8 mouse cellular contexts compared by ENCODE assay signal in genomic region chr9:58038500-58039168, GRCm38 (mm10). TPM values are rescaled to one million over a fixed set of nuclear protein-coding genes. Genes with fewer than 3 reads are reported as not detected.
DNase-seq lines count a peak whose midpoint lies in the region; ATAC-seq lines count a peak whose summit lies in the region.

No protein-coding gene starts in this region.

- H3K9ac ChIP-seq in embryonic facial prominence, embryonic 11.5 days (replicated peaks; ENCODE audit: low read length), result peak overlapping the region; percentile 30; the same call in 1 of the 2 replicates
- no peak overlapping the region for H3K9ac ChIP-seq in kidney, embryonic 14.5 days (ENCODE audit: low read depth, low read length)
- H3K9ac ChIP-seq in liver, embryonic 11.5 days (ENCODE audit: low read depth, low read length), result no peak overlapping the region
- no peak overlapping the region for H3K9ac ChIP-seq in neural tube, embryonic 12.5 days
- no peak overlapping the region for H3K9ac ChIP-seq in stomach, embryonic 15.5 days

- H3K4me1 ChIP-seq in embryonic facial prominence, embryonic 11.5 days (ENCODE audit: control insufficient read depth, insufficient read depth, low read length), result peaks cover 11% of the 10 kb centered on the region
- peaks cover 12% of the 10 kb centered on the region for H3K4me1 ChIP-seq in kidney, embryonic 14.5 days (ENCODE audit: control insufficient read depth, insufficient read depth, low read length)
- H3K4me1 ChIP-seq in liver, embryonic 11.5 days (replicated peaks; ENCODE audit: control insufficient read depth, insufficient read depth, low read length), result no peaks in the 10 kb centered on the region
- peaks cover 45% of the 10 kb centered on the region for H3K4me1 ChIP-seq in neural tube, embryonic 12.5 days
- 0 out of 2 replicates have a peak, but pooled peaks cover 8% of the 10 kb centered on the region for H3K4me1 ChIP-seq in stomach, embryonic 15.5 days

- DNase-seq in 3134 (ENCODE audit: extremely low read depth, insufficient read length, low spot score), result peak; percentile 44
- DNase-seq in adrenal gland, adult 2 months, result peak; percentile 86
- peak; percentile 88 for DNase-seq in embryonic facial prominence, embryonic 11.5 days (ENCODE audit: low spot score)
- DNase-seq in heart, adult 8-10 months (ENCODE audit: low spot score), result peak; percentile 75
- peak; percentile 51 for DNase-seq in liver, embryonic 11.5 days (ENCODE audit: low spot score)

- ATAC-seq in embryonic facial prominence, embryonic 11.5 days (replicated peaks; ENCODE audit: insufficient number of reproducible peaks, low FRiP score, low TSS enrichment, low read depth), result peak; percentile 70
- ATAC-seq in kidney, embryonic 14.5 days (ENCODE audit: low FRiP score, low TSS enrichment), result peak; percentile 75
- ATAC-seq in liver, embryonic 11.5 days (replicated peaks; ENCODE audit: low FRiP score), result no peak; the same call in 1 of the 2 replicates
- ATAC-seq in neural tube, embryonic 12.5 days (ENCODE audit: low FRiP score, low read depth), result peak; percentile 44; the same call in 1 of the 2 replicates
- peak; percentile 70 for ATAC-seq in stomach, embryonic 15.5 days (ENCODE audit: insufficient read depth, low FRiP score, low read depth)

- WGBS in embryonic facial prominence, embryonic 11.5 days, result 26% methylated on average over 19 of the region's 19 CpGs
- WGBS in kidney, embryonic 14.5 days, result 25% methylated on average over 19 of the region's 19 CpGs
- 35% methylated on average over 19 of the region's 19 CpGs for WGBS in liver, embryonic 11.5 days
- WGBS in neural tube, embryonic 12.5 days, result 15% methylated on average over 19 of the region's 19 CpGs
- WGBS in stomach, embryonic 15.5 days, result 33% methylated on average over 19 of the region's 19 CpGs

- peaks cover 6% of the 10 kb centered on the region for H3K27me3 ChIP-seq in embryonic facial prominence, embryonic 11.5 days (ENCODE audit: control insufficient read depth, insufficient read depth, low read length)
- no peaks in the 10 kb centered on the region for H3K27me3 ChIP-seq in kidney, embryonic 14.5 days (ENCODE audit: control insufficient read depth, insufficient read depth, low read length)
- peaks cover 25% of the 10 kb centered on the region for H3K27me3 ChIP-seq in liver, embryonic 11.5 days (replicated peaks; ENCODE audit: control insufficient read depth, insufficient read depth, low read length)
- peaks cover 33% of the 10 kb centered on the region for H3K27me3 ChIP-seq in neural tube, embryonic 12.5 days (replicated peaks)
- H3K27me3 ChIP-seq in stomach, embryonic 15.5 days (replicated peaks), result 0 out of 2 replicates have a peak, but pooled peaks cover 12% of the 10 kb centered on the region

- no peak overlapping the region for H3K27ac ChIP-seq in embryonic facial prominence, embryonic 11.5 days (replicated peaks; ENCODE audit: low read depth, low read length)
- no peak overlapping the region for H3K27ac ChIP-seq in kidney, embryonic 14.5 days (ENCODE audit: low read depth, low read length)
- H3K27ac ChIP-seq in liver, embryonic 11.5 days (ENCODE audit: low read depth, low read length), result no peak overlapping the region
- no peak overlapping the region for H3K27ac ChIP-seq in neural tube, embryonic 12.5 days
- H3K27ac ChIP-seq in stomach, embryonic 15.5 days, result no peak overlapping the region

- no peak overlapping the region for H3K4me2 ChIP-seq in embryonic facial prominence, embryonic 11.5 days (ENCODE audit: low read depth, low read length)
- no peak overlapping the region for H3K4me2 ChIP-seq in kidney, embryonic 14.5 days (replicated peaks; ENCODE audit: low read depth, low read length)
- no peak overlapping the region for H3K4me2 ChIP-seq in liver, embryonic 11.5 days
- no peak overlapping the region for H3K4me2 ChIP-seq in neural tube, embryonic 12.5 days (replicated peaks)
- H3K4me2 ChIP-seq in stomach, embryonic 15.5 days, result no peak overlapping the region

- no peaks in the 10 kb centered on the region for H3K9me3 ChIP-seq in embryonic facial prominence, embryonic 11.5 days (replicated peaks; ENCODE audit: control insufficient read depth, low read length)
- no peaks in the 10 kb centered on the region for H3K9me3 ChIP-seq in kidney, embryonic 14.5 days (ENCODE audit: control insufficient read depth, low read length)
- no peaks in the 10 kb centered on the region for H3K9me3 ChIP-seq in liver, embryonic 11.5 days (ENCODE audit: control insufficient read depth, low read length)
- no peaks in the 10 kb centered on the region for H3K9me3 ChIP-seq in neural tube, embryonic 12.5 days
- no peaks in the 10 kb centered on the region for H3K9me3 ChIP-seq in stomach, embryonic 15.5 days

- no peaks in the 10 kb centered on the region for H3K36me3 ChIP-seq in embryonic facial prominence, embryonic 11.5 days (replicated peaks; ENCODE audit: control insufficient read depth, insufficient read depth, low read depth, low read length)
- H3K36me3 ChIP-seq in kidney, embryonic 14.5 days (ENCODE audit: control insufficient read depth, insufficient read depth, low read length), result no peaks in the 10 kb centered on the region
- H3K36me3 ChIP-seq in liver, embryonic 11.5 days (ENCODE audit: control insufficient read depth, insufficient read depth, low read length), result no peaks in the 10 kb centered on the region
- H3K36me3 ChIP-seq in neural tube, embryonic 12.5 days, result no peaks in the 10 kb centered on the region
- no peaks in the 10 kb centered on the region for H3K36me3 ChIP-seq in stomach, embryonic 15.5 days

- no peak overlapping the region for H3K4me3 ChIP-seq in embryonic facial prominence, embryonic 11.5 days (ENCODE audit: low read depth, low read length)
- no peak overlapping the region for H3K4me3 ChIP-seq in kidney, embryonic 14.5 days (ENCODE audit: low read length)
- no peak overlapping the region for H3K4me3 ChIP-seq in liver, embryonic 11.5 days (ENCODE audit: low read depth, low read length)
- H3K4me3 ChIP-seq in neural tube, embryonic 12.5 days, result no peak overlapping the region
- H3K4me3 ChIP-seq in stomach, embryonic 15.5 days (replicated peaks), result no peak overlapping the region

RNA-seq across cellular contexts. Expression of gene Stra6, which starts 25.0 kb away (rescaled TPM):
- 1 to 10 TPM; 1.5 to 1.8 TPM for total RNA-seq in adrenal gland, adult 2 months (2021)
- polyA plus RNA-seq in adrenal gland, adult 2 months (2012; rRNA removed), result 2.0 and 2.6 TPM in 2 replicates
- 38.0 and 44.8 TPM in 2 replicates for polyA plus RNA-seq in embryonic facial prominence, embryonic 11.5 days (2014; fragmentation: Nextera tagmentation; extraction: Ambion mirVana)
- total RNA-seq in heart, adult 8-10 months (2022), result 1 to 10 TPM in 1 of 4 experiments, under 1 TPM in 3; 0.50 to 1.5 (median 0.67) TPM
- polyA plus RNA-seq in kidney, embryonic 14.5 days (2014; fragmentation: Nextera tagmentation; extraction: Ambion mirVana), result 25.7 and 39.2 TPM in 2 replicates
- 5.9 and 7.2 TPM in 2 replicates for polyA plus RNA-seq in liver, embryonic 11.5 days (2014; fragmentation: Nextera tagmentation; extraction: Ambion mirVana)
- 40.5 and 46.6 TPM in 2 replicates for polyA plus RNA-seq in neural tube, embryonic 12.5 days (2016; fragmentation: Nextera tagmentation; extraction: Ambion mirVana)
- polyA plus RNA-seq in stomach, embryonic 15.5 days (2015; fragmentation: Nextera tagmentation; extraction: Ambion mirVana), result 1.8 and 3.3 TPM in 2 replicates

RNA-seq across cellular contexts. Expression of gene Cyp11a1, which starts 32.4 kb away (rescaled TPM):
- total RNA-seq in adrenal gland, adult 2 months (2021), result 1,000 to 10,000 TPM; 6,621 to 7,422 TPM
- polyA plus RNA-seq in adrenal gland, adult 2 months (2012; rRNA removed), result 1,463 and 1,873 TPM in 2 replicates
- polyA plus RNA-seq in embryonic facial prominence, embryonic 11.5 days (2014; fragmentation: Nextera tagmentation; extraction: Ambion mirVana), result 0.18 TPM in 1 of 2 replicates, not detected in the other
- total RNA-seq in heart, adult 8-10 months (2022), result under 1 TPM in 1 of 4 experiments, not detected in 3; 0.27 TPM
- polyA plus RNA-seq in kidney, embryonic 14.5 days (2014; fragmentation: Nextera tagmentation; extraction: Ambion mirVana), result 0.47 and 0.87 TPM in 2 replicates
- 0.10 TPM in 1 of 2 replicates, not detected in the other for polyA plus RNA-seq in liver, embryonic 11.5 days (2014; fragmentation: Nextera tagmentation; extraction: Ambion mirVana)
- polyA plus RNA-seq in neural tube, embryonic 12.5 days (2016; fragmentation: Nextera tagmentation; extraction: Ambion mirVana), result 0.17 TPM in 1 of 2 replicates, not detected in the other
- polyA plus RNA-seq in stomach, embryonic 15.5 days (2015; fragmentation: Nextera tagmentation; extraction: Ambion mirVana), result 4.2 and 5.4 TPM in 2 replicates

Comparison
In these comparisons a context has a peak if more than half of its experiments do, and no peak if none do; other contexts are left out.
1. RNA of gene Cyp11a1, which starts 32.4 kb away (polyA plus RNA-seq): 1,463 to 1,873 TPM in adrenal gland, adult 2 months; 4.2 to 5.4 TPM in stomach, embryonic 15.5 days, 0.47 to 0.87 TPM in kidney, embryonic 14.5 days, 0.18 TPM in embryonic facial prominence, embryonic 11.5 days, 0.17 TPM in neural tube, embryonic 12.5 days and 0.10 TPM in liver, embryonic 11.5 days; every median in the first group is over 100 times any median in the second.
2. Peak in every context shown above with its lines, with median percentiles within 50 percentile points of each other: DNase-seq.